Mouse (Mus musculus): ENCODE measurements around the gene Dpp10.

Dpp10 gene

DNA sequence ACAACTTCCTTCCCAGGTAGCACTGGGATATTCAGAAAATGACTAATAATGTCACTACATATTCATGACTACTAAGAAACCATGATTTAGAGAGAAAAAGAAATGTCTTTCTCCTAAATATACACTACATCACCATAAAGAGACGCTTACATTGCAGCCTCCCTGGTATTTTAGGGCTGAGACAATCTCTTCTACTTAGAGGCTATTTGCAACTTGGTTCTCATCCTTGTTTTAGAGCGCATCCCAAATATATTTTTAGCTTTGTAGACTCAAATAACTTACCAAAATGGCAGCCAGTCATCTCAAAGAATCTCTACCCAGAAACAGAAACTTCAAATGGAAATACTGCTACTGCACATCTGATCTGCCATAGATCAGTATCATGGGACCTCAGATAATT lies 121.5 kb downstream of the Dpp10 start:
- DNase-seq (ENCODE audit: extremely low read depth, insufficient read length, low spot score), result no peak

DNA sequence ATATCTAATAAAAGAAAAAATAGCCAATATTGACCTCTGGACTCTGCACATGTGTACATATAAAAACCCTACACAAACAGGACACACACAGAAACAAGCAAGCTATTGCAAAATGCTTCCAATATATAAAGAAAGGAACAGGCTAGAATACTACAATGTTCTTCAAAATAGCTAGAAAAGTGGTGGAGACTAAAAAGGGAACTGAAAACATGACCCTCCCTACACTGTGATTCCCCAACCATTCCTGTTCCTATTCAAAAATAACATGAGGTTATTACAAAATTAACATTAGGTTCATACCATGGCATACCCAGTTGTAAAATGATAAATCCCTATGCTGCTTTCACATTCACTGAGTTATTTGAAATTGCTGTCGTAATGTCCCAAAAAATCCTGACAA lies 125.8 kb downstream of the Dpp10 start:
- DNase-seq (ENCODE audit: extremely low read depth, insufficient read length, low spot score), result no peak

DNA sequence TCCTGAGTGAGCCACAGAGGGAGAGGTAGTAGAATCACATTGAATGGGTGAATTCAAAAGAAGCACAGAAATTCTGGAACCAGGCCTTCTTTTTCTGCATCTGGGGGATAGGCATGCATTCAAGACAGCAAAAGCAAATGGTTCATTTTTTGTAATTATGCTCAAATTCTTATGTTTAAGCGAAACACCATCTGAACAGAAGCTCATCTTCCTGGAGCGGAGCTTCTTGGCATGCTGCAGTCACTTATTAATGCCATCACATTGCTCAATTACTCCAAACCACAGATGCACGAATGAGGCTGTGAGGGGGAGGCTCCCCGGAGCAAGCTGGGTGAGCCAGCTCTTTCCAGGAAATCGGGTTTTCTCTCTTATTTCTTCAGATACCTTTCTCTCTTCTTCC lies 142.7 kb downstream of the Dpp10 start:
- DNase-seq (ENCODE audit: extremely low read depth, insufficient read length, low spot score), result no peak

DNA sequence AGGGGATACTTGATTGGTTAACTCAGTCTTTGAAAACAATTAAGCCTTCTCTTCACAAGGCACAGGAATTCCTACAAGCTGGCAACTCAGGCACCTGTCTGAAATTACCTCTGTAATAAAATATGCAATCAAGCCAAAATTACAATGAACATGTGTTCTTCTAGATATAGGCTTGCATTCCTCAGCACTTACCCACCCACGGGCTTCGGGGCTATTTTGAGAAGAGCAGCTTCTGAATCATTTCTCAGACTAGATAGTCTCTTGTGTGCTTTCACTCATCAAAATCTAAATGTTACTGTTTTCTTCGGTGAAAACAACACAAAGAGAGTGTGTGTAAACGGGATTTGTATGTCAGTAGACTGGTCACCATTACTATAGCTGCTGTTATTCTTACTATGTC lies 144.1 kb downstream of the Dpp10 start:
- no peak for DNase-seq (ENCODE audit: extremely low read depth, insufficient read length, low spot score)

DNA sequence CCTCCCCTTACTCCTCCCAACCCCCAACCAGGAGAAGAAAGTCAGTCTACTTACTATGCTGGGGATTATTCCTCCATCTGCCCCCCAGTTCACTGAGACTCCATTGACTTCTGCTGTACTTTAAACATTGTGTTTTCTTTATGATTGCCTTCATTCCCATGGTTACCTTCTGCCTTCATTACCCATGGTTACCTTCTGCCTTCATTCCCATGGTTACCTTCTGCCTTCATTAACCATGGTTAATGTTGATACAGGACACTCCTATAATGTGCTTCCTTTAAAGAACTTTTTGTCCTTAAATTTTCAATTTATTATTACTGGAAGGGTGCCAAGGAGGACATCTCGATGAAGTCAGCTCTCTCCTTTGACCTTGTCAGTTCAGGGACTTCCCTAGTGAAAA lies 158.1 kb downstream of the Dpp10 start:
- DNase-seq (ENCODE audit: extremely low read depth, insufficient read length, low spot score), result no peak

DNA sequence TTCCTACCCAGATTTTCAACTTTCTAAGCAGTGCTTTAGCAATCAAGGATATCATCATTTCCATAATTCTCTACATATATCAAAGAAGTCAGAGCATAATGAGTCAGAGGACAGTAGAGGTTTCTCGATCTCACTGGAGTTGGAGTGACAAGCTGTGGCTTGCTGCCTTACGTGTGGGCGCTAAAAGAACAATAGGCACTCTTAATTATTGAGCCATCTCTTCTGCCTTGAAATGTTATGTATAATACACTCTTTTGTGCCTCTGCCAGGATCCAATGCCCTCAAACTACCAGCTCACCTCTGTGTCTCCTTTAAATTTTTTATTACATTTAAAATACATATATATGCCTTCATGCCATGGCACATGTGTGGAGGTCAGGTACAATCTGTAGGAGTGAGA lies 198.5 kb downstream of the Dpp10 start:
- no peak for DNase-seq (ENCODE audit: extremely low read depth, insufficient read length, low spot score)

DNA sequence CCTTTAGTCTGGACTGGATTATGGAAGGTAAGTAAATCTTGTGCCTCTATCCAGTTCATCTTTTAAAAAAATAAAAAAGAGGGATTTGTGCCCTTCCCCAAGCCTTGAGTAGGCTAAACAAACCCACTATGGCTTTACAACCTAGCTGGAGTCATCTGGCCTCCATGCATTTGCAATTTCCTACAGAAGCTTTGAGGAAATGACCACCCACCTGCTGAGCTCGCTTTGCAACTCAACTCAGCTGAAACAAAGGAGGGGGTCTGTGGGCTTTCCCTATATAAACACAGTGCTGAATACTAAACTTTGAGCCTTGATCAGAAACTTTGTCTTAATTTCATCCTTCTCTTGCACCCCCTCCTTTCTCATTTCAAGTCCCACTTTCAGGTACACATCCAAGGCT lies 244.2 kb downstream of the Dpp10 start:
- no peak for DNase-seq (ENCODE audit: extremely low read depth, insufficient read length, low spot score)

DNA sequence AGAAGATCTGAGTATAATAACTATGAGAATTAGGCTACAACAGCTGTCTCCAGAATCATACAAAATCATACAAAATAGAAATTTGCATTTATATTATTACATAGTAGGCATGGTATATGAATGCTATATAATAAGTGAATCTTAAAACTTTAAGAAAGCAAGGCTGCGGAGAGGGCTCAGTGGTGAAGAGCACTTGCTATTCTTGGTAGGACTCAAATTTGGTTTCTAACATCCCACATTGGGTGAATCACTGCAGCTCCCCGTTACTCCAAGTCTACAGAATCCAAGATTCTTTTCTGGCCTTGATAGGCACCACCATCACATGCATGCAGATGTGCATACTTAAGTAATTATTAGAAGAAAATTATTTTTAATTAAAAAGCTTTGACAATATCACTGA lies 279.8 kb downstream of the Dpp10 start:
- DNase-seq (ENCODE audit: extremely low read depth, insufficient read length, low spot score), result no peak

DNA sequence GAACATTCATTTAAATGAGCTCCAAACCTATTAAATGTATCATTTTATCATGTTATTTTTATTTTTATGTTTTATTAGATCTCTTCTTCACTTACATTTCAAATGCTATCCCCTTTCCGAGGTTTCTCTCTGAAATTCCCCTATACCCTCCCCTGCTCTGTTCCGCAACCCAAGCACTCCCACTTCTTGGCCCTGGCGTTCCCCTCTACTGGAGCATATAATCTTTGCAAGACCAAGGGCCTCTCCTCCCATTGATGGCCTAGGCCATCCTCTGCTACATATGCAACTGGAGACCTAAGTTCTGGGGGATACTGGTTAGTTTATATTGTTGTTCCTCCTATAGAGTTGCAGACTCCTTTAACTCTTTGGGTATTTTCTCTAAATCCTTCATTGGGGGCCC lies 283.1 kb downstream of the Dpp10 start:
- DNase-seq (ENCODE audit: extremely low read depth, insufficient read length, low spot score), result no peak

DNA sequence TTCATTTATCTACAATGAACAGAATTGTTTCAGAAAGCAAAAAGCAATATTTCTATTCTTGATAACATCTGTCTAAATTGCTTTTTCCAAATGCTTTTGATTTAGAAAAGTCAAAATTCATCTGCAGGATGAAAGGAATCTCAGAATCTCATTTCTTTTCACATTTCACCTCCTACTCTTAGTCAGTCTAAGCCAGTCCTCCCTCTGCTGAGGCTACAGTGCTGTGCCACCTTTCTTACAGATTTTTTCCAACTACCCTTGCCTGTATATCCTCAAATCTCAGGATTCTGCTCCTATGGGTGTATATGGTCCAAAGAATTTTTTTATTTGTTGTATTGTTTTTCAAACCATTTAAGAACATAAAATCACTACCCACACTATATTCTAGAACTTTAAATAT lies 289.3 kb downstream of the Dpp10 start:
- no peak for DNase-seq (ENCODE audit: extremely low read depth, insufficient read length, low spot score)

DNA sequence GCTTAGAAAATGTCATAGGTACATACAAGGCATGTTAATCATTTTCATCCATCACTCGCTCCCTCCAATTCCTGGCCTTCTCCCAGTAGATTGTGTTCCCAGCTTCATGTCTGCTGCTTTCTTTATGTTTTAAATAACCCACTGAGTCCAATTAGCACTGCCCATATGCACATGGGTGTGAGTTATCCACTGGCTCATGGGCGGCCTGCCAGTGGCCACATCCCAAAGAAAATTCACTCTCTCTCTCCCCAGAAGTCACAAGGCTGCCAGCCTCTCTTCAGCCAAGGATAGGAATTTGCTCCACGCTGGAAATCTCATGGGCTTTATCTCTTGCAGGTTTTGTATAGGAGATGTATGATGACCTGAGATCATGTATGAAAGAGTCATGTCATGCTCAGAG lies 338.1 kb downstream of the Dpp10 start:
- DNase-seq (ENCODE audit: extremely low read depth, insufficient read length, low spot score), result no peak

DNA sequence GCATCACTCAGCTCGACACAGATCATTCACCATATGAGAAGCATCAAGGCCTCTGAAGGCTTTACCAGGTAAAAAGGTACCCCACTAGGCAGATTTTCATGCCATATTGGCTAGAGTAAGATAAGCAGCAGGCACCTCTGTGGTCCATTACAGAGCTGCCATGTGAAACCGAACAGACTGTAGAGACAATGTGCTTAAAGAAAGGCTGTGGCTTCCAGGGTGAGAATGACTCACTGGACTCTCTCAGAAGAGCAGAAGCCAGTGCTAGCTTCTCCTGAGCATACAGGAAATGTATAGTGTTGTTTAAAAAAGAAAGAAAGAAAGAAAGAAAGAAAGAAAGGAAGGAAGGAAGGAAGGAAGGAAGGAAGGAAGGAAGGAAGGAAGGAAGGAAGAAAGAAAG lies 386.9 kb downstream of the Dpp10 start:
- DNase-seq (ENCODE audit: extremely low read depth, insufficient read length, low spot score), result no peak

DNA sequence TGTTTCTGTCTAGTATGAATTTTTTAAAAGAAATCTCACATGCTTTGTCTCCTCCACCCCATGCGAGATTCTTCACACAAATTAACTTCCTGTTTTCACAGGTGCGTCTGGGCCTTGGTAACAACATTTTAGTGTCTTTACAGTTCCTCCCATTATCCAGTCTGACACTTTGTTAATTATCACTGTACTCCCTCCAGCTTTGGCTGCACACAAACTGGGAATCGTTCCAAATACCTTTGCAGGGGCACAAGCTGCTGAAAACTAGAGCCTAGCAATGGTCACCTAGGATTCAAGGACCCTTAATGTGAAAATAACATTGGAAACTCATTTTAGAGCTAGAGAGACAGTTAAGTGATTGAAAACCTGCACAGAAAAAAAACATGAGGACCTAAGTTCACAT lies 388.8 kb downstream of the Dpp10 start:
- no peak for DNase-seq (ENCODE audit: extremely low read depth, insufficient read length, low spot score)

DNA sequence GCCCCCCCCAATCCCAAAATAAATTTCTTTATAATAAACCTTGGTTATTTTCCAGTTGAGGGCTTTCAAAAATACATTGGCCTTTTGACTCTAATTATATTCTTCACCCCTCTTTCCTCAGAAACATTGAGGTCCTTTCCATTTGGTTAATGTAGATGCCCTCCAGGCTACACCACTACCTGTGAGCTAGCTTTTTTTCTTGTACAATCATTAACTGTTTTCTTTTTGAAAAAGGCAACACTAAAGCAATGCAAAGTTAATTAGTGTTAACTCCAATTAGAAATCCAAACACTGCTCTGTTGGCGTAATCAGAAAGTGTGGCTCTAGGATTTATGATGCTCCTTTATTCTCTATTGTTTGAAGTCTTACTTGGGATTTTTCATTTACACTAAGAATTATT lies 407.5 kb downstream of the Dpp10 start:
- DNase-seq (ENCODE audit: extremely low read depth, insufficient read length, low spot score), result no peak

DNA sequence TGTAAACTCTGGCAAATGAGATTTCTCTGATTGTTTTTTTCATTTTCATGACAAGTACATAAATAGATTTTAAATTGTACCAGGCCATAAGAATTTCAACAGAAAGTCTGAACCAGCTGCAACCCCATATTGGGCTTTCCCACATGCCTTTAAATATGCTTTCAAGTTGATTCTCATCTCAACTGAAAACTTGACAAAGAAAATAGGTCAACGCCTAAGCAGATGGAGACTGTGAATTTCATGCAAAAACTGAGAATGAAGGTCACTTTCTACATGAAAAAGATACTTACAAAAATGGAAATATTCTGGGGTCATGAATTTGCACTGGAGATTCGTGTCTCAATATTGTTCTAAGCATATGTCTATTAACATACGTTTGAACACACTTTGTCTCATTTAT lies 417.1 kb downstream of the Dpp10 start:
- no peak for DNase-seq (ENCODE audit: extremely low read depth, insufficient read length, low spot score)

DNA sequence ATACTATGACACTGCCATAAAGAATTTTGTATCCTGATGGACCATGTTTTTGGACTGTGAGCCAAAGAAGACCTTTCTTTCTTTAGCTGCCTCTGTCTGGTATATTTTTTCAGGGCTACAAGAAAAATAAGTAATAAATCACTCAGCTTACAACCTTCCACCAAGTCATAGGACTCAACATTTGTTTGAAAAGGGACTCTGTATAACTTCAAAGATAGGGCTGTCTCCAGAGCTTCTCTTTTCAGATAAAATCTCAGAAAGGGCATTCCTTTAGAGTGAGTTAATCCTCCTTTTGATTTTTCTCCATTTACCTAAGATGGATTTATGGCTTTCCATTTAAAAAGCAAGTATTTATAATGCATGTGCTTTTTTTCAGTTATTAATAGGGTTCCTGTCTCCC lies 460.5 kb downstream of the Dpp10 start:
- DNase-seq (ENCODE audit: extremely low read depth, insufficient read length, low spot score), result no peak

DNA sequence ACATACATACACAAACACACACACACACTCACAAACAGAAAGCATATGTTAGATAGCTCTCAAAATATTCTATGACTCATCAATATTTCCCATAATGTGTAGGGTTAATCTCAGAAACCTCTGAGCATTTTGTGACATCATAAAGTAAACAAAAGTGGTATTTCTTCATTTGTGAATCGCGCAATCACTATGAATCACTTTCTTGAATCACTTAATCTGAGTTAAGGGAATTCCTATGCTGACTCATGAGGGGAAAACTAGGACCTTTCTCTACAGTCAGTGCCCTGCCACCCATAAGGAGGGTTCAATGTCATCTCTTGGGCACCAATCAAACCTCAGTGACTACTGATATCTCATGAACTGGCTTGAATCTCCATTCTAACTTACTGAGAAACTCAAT lies 465.2 kb downstream of the Dpp10 start:
- no peak for DNase-seq (ENCODE audit: extremely low read depth, insufficient read length, low spot score)

DNA sequence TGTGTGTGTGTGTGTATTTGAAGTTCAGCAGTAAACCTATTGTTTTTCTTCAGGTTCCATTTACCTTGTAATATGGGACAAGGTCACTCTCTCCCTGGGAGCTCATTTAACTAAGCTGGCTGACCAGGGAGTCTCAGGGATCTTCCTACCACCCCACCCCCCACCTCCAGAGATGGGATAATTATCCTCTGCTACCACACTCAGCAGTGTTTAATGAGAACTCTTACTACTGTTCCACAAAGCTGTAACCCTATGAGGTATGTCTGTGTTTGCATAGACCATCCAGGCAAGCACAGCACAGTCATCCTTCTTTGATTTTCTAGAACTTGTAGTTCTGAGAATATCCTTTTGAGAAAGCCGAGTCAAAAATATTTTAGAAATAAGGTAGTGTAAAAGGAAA lies 471.6 kb downstream of the Dpp10 start:
- no peak for DNase-seq (ENCODE audit: extremely low read depth, insufficient read length, low spot score)

DNA sequence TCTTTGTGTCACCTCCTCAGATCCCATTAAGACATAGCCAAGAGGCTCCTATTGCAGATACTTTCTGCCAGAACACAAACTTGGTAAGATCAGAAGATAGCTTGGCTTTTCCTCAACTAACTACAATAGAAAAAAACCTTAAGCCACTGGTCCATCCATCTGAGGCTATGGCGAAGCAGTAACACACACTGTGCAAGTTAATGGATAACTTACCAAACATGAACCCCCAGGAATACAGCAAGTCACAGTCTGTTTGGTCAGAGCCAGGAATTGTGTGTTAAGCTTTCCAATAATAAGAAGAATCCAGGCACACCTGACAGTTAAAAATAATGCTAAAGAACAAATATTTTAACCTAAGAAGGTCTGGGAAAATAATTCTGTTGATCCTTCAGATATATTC lies 502.9 kb downstream of the Dpp10 start:
- no peak for DNase-seq (ENCODE audit: extremely low read depth, insufficient read length, low spot score)

DNA sequence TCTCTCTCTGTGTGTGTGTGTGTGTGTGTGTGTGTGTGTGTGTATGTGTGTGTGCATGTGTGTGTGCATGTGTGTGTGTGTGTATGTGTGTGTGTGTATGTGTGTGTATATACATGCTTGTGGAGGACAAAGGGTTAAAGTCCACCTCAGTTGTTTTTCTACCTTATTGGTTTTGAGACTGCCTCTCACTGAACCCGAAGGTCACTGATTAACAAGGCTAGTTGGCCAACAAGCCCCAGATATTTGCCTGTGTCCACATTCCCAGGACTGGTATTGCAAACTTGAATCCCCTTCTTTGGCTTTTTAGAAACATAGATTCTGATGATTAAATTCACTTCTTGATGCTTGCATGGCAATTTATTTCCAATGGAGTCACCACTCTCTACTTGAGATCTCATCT lies 577.6 kb downstream of the Dpp10 start:
- no peak for DNase-seq (ENCODE audit: extremely low read depth, insufficient read length, low spot score)

DNA sequence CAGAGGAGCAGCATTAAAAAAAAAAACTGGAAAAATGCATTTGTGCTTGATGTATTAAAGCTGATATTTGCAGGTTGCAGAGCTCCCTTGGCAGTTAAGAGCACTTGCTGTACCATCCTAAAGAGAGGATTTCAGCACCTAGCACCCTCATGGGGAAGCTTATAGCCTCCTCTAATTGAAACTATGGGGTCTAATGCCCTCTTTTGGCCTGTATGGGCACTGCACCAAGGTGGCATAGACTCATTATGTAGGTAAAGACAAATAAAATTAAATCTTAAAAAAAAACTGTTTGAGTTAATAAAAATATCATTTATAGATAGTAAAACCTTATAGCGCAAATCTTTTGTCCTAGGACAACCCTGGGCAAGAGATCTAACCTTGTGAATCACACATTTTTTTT lies 631.2 kb downstream of the Dpp10 start:
- DNase-seq (ENCODE audit: extremely low read depth, insufficient read length, low spot score), result no peak

DNA sequence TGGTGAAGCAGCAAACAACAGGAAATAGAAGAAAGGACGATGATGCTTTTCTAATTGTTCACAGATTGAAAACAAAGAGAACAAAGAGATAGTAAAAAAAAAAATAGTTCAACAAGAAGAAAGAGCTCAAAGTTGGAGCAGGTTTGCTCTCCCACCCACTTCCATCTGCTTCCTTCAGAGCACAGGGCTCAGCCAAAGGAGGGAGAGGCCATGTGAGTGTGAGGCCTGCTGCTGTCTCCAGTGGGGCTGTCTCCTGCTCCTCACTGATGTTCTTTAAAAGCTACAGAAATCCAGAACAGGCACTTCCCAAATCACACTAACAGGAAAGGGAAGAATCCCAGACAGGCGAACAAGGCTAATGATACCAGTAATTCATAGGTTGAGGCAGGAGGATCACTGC lies 694.1 kb downstream of the Dpp10 start:
- DNase-seq (ENCODE audit: extremely low read depth, insufficient read length, low spot score), result no peak

DNA sequence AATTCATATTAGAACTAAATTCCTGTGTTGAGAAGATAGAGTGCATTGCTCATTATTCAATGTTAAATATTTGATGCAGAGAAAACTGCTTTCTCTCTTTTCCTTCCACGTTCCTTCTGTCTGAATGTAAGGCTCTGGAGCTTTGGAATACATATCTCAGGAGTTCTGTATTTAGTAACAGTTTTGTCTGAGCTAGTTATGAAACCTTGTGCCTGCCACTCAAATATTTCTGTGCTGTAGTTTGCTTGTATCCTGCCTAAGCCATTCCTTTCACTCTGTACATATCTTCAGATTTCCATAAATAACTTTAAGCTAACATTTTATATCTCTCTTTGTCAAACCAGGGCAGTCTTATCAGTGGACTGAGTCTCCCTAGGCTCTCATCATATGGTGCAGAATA lies 707.5 kb downstream of the Dpp10 start:
- no peak for DNase-seq (ENCODE audit: extremely low read depth, insufficient read length, low spot score)

DNA sequence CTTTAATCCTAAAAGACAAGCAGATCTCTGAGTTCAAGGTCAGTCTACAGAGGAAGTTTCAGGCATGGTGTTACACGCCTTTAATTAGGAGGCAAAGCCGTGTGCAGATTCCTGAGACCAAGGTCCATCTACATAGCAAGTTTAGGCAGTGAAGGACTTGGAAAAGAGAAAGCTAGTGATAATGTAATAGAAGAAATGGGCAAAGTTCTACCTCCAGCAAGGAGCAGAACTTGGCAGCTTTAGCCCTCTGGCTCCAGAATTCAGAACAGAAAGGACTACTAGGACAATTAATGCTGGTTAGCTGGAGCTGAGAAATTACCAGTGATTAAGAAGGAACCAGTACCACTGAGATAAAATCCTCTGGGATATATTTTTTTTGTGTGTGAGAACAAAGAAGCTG lies 728.5 kb downstream of the Dpp10 start:
- DNase-seq (ENCODE audit: extremely low read depth, insufficient read length, low spot score), result no peak
